Mouse (Mus musculus) adrenal gland, postnatal 25 days (tissue): Measurements from ENCODE around the gene AI467606. TPM values are rescaled to one million over a fixed set of nuclear protein-coding genes. Genes with fewer than 3 reads are reported as not detected.
A peak's percentile ranks its signal among the peaks of the same experiment; 100 is the strongest.
"Not testable (repeated sequence)": the region's sequence is repeated elsewhere in the genome, so short reads cannot be mapped to it uniquely, and the experiment has no call there.

Experiments used
- DNase-seq: peaks from one replicate; pipeline ENCODE4 v3.0.0; 2021; ENCODE audit warnings: mixed read lengths
- long read RNA-seq: library from polyadenylated mRNA; stranded (forward); transcript quantifications from one replicate; pipeline ENCODE4 v2.0.0, GENCODE M21; 2021
- total RNA-seq: library from RNA; stranded (reverse); gene quantifications from 2 replicates; pipeline ENCODE4 v1.2.3, GENCODE M21; 2021

AI467606 gene
- total RNA-seq = 0.43 and 1.1 TPM in 2 replicates
- long read RNA-seq, partial matches to known transcripts = 0 of 2 reads
- long read RNA-seq, other reads (novel, unspliced or antisense) = 1 of 2 reads

GRCm38 (mm10) chr7:127091114-127091896, at the start of gene AI467606:
Gene AI467606 (plus strand): TSS chr7:127091359.
- no peak for DNase-seq

DNA sequence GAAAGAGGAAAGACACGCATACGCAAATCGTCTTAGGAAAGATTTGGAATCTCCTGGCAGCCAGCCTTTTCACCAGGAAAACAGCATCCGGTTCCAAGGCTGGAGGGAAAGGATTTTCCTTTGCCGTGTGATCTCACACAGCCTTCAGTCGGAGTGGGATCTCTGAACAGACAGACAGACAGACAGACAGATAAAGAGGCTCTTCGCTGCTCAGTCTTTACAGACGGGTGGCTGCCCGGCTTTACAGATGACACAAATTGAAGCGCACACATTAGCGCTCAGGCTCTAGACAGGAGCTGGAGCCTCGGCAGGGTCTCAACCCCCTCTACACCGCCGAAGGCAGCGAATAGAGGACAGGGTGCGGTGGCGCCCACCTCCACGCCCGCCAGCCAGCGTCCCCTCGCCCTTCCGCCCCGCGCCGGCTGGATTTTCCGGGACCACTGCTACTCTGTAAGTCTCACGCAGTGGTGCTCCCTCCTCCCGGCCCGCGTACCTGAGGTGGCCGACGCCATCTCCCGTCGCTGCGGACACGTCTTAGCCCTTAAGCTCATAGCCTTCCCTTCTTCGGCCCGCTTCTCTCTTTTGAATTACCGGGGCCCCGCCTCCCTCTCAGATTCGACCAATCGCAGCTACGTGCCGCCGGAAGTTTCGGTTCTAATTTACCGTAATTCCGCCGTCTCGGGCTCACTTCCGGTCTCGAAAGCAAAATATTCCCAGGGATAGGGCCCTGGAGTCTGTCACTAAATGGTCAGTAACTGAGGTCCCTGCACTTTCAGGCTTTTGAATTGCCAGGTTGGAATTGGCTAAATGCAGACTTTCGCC, 49.1 kb upstream of the AI467606 start, which contains the start of gene Kif22:
Gene Kif22, minus strand, starts transcription at position 621 of the 822 bp plus-strand sequence.
- peak; percentile 88 for DNase-seq

GRCm38 (mm10) chr7:127055026-127055585, 36.1 kb upstream of the AI467606 start:
- no peak for DNase-seq

DNA sequence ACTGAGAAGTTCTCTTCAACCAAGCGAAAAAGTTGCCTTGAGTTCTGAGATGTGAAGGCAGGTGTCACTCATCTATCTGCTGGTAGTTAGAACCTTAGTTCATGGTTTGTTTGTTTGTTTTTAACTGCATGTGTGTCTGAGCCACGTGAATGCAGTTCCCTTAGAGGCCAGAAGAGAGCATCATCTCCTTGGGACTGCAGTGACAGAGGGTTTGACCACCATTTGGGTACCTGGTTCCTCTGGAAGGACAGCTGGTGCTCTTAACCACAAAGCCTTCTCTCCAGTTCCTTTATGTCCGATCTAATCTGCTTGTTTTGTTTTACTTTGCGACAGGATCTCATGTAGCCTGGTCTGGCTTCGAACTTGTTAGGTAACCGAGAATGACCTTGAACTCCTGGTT, 25.6 kb upstream of the AI467606 start:
- DNase-seq = no peak

DNA sequence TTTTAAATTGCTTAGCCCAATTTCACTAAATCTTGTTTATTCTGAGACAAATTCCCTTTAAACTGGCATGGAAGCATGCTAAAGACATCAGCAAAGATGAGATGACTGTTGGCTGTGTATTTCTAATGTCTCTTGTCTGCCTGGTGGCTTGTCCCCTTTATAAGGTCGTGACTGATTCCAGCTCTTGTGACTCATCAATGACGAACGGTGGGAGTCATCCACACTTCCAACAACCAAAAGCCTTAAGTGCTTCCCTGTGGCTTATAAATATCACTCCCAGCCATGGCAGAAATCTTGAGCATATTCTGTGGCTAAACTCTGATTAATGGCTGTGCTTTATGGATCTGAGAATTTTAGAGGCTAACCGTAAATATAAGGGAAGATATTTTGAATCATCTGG, 24.8 kb upstream of the AI467606 start:
- DNase-seq = peak; percentile 21

- DNase-seq = no peak
Observed at GRCm38 (mm10) chr7:127070871-127071413, 20.2 kb upstream of the AI467606 start.

GRCm38 (mm10) chr7:127073221-127073620, 17.9 kb upstream of the AI467606 start:
- DNase-seq = peak; percentile 42

- DNase-seq = no peak
Observed at GRCm38 (mm10) chr7:127076188-127076587, 15.0 kb upstream of the AI467606 start.

DNA sequence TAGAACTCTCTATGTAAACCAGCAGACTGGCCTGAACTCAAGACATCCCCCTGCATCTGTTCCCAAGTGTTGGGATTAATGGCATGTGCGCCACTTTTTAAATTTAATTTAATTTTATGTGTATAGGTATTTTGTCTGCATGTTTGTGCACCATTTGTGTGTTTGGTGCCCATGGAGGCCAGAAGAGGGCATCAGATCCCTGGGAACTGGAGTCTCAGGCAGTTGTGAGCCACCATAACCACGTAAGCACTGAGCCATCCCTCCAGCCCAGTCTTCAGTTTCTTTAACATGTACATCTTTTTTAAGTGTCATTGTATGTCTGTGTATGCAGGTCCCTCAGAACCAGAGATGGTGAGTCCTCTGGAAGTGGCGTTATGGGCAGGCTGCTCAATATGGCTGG, 13.5 kb upstream of the AI467606 start:
- DNase-seq = no peak

DNA sequence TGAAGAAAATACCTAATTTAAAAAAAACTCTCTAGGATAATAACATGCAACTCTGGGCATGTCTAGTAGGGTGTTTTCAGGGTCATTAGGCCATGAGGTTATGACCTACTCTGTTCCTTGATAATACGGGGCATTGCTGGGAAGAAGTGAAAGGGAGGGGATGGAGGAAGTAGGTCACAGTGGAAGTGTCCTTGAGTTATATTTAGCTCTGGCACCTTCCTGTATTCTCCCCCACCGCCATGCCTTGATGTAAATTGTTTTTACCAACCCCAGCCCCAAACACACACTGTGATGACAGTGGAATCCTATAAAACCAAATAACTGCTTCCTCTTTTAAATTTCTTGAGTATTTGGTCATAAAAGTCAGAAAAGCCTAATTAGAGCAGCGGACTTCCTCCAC, 11.1 kb upstream of the AI467606 start:
- DNase-seq = no peak

DNA sequence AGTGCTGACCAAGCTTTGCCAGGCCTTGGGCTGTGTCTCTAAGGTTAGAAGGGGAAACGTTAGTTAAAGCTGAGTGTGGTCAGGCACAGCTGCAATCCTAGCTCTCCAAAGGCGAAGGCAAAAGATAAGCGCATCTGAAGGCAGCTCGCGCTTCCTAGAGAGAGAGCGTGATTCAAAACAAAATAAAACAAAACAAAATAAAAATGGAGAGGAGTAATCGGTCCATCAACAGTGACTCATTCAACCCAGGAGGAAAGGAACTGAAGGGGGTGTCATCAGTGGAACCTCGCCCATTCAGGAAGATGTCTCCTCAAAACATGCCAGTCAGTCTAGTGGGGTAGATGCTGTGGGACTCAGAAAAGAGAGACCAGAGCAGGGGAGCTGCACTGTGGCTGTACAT, 8.9 kb upstream of the AI467606 start:
- DNase-seq = no peak

GRCm38 (mm10) chr7:127082995-127083394, 8.2 kb upstream of the AI467606 start:
- no peak for DNase-seq

- DNase-seq = no peak
Observed at GRCm38 (mm10) chr7:127083689-127084088, 7.5 kb upstream of the AI467606 start.

- DNase-seq = no peak
Observed at GRCm38 (mm10) chr7:127084794-127085193, 6.4 kb upstream of the AI467606 start.

- not testable (repeated sequence) for DNase-seq
Observed at GRCm38 (mm10) chr7:127085751-127086150, 5.4 kb upstream of the AI467606 start.

- not testable (repeated sequence) for DNase-seq
Observed at GRCm38 (mm10) chr7:127087278-127088010, 3.7 kb upstream of the AI467606 start, which contains the start of gene Zg16. Gene Zg16 (minus strand): TSS chr7:127087328.

- DNase-seq = no peak
Observed at GRCm38 (mm10) chr7:127088083-127088482, 3.1 kb upstream of the AI467606 start.

- DNase-seq = no peak
Observed at GRCm38 (mm10) chr7:127088901-127089845, 2.0 kb upstream of the AI467606 start.

DNA sequence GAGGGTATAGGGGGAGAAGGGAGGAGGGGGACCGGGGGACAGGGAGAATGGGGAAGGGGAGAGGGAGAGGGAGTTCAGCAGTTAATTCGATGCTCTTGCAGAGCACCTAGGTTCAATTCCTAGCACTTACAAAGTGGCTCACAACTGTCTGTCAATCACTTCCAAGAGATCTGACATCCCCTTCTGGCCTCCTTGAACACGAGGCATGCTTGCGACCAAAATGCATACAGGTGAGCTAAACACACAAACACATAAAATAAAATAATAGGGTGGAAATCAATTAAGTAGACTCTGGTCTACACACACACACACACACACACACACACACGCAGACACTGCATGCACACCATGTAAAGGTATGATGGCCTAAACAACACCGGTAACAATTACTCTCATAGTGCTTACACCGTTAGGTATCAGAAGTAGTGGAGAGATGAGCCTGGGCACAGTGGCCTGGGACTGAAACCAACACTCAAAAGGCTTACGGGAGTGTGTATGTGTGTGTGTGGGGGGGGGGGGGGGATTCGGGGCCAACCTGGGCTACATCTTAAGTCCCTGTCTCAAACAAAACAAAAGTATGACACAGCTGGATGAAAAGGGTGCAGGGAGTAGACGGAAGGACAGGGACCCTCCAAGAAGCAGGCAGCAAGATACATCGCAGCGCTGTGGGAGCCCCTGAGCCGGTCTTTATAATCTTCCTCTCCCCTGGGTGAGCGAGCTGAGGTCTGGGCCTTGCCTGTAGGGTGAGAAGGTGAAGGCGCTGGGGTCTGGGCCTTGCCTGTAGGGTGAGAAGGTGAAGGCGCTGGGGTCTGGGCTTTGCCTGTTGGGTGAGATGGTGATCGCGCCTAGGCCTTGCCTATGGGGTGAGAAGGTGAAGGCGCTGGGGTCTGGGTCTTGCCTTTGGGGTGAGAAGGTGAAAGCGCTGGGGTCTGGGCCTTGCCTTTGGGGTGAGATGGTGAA, 725 bp upstream of the AI467606 start:
- no peak for DNase-seq
